20 mouse cellular contexts compared by ENCODE assay signal in the genomic region with DNA sequence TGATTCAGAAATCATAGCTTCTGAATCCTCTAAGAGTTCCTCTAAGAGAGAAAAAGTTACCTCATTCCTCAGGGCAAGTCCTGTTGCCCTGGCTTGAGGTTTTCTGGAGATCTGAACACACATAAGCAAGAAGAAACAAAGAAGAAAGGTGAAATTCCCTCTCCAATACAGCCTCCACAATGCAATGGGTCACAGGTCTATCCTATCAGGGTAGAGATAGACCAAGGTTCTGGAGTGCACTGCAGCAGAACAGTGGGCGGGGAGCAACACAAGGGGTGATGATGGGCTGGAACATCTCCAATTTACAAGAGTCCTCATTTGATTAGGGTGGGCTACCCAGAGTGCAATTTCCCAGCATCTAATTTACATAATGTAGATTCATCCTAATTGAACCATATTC.
"Had no signal": no experiment of that assay in that cellular context is flagged by ENCODE, and none has a peak within 500 bp of the region (broad histone marks: within the 10 kb centered on the region; RNA-seq: fewer than 3 reads in every experiment).

No protein-coding gene starts in this region.

- ATAC-seq: liver, postnatal 0 days; midbrain, embryonic 16.5 days had no signal

- H3K9ac ChIP-seq: kidney, embryonic 15.5 days; limb, embryonic 12.5 days; liver, embryonic 13.5 days; liver, postnatal 0 days; lung, embryonic 15.5 days; neural tube, embryonic 15.5 days; stomach, embryonic 15.5 days had no signal

- H3K4me3 ChIP-seq: kidney, embryonic 15.5 days; limb, embryonic 12.5 days; liver, embryonic 13.5 days; lung, embryonic 15.5 days; megakaryocyte, embryonic 14.5 days; myocyte; neural tube, embryonic 15.5 days; stomach, embryonic 15.5 days had no signal

- H3K27me3 ChIP-seq: kidney, embryonic 15.5 days; limb, embryonic 12.5 days; liver, embryonic 13.5 days; lung, embryonic 15.5 days; neural tube, embryonic 15.5 days; stomach, embryonic 15.5 days had no signal

- H3K4me2 ChIP-seq: kidney, embryonic 15.5 days; limb, embryonic 12.5 days; liver, embryonic 13.5 days; lung, embryonic 15.5 days; midbrain, embryonic 11.5 days; neural tube, embryonic 15.5 days; stomach, embryonic 15.5 days had no signal

- H3K9me3 ChIP-seq: kidney, embryonic 15.5 days; limb, embryonic 12.5 days; liver, embryonic 13.5 days; lung, embryonic 15.5 days; megakaryocyte, embryonic 14.5 days; neural tube, embryonic 15.5 days; stomach, embryonic 15.5 days had no signal

- H3K27ac ChIP-seq: kidney, embryonic 15.5 days; limb, embryonic 12.5 days; liver, embryonic 13.5 days; lung, embryonic 15.5 days; macrophage; neural tube, embryonic 15.5 days; stomach, embryonic 15.5 days had no signal

- H3K36me3 ChIP-seq: kidney, embryonic 15.5 days; limb, embryonic 12.5 days; liver, embryonic 13.5 days; lung, embryonic 15.5 days; neural tube, embryonic 15.5 days; stomach, embryonic 15.5 days had no signal

- DNase-seq: kidney, adult 2 months; kidney, postnatal 14 days; liver; liver, embryonic 13.5 days; liver, postnatal 0 days; lung, postnatal 14 days; right cerebral cortex, postnatal 4 days; spleen, adult 18-20 months; thymus, adult 2 months; thymus, postnatal 25 days had no signal

- H3K4me1 ChIP-seq: kidney, embryonic 15.5 days; liver, embryonic 13.5 days; lung, embryonic 15.5 days; megakaryocyte, embryonic 14.5 days; neural tube, embryonic 15.5 days; stomach, embryonic 15.5 days had no signal
